Mouse (Mus musculus) lung, embryonic 16.5 days (tissue): ENCODE measurements around the gene Snx4. TPM values are rescaled to one million over a fixed set of nuclear protein-coding genes. Genes with fewer than 3 reads are reported as not detected.

ENCODE experiments used
- ATAC-seq: fragments of 200-750 bp; cut with Nextera tagmentation; 2 replicates; pipeline ENCODE4 v1.8.0; 2017; ENCODE audit warnings: low read depth, mild to moderate bottlenecking, moderate library complexity
- H3K27ac ChIP-seq: fragments of 300-500 bp; sonication (generic); 2 replicates; pipeline ENCODE4 v1.5.1; 2014; ENCODE audit warnings: mild to moderate bottlenecking, control low read depth, low read length
- H3K27me3 ChIP-seq: fragments of 300-500 bp; sonication (generic); 2 replicates; pipeline ENCODE4 v1.6.1; 2014; ENCODE audit warnings: low read depth, low read length, mixed read lengths; ENCODE audit not compliant: control insufficient read depth, insufficient read depth
- H3K36me3 ChIP-seq: fragments of 300-500 bp; sonication (generic); 2 replicates; pipeline ENCODE4 v1.6.1; 2014; ENCODE audit warnings: low read length; ENCODE audit not compliant: control insufficient read depth, insufficient read depth
- H3K4me1 ChIP-seq: fragments of 300-500 bp; sonication (generic); replicated peaks from 2 replicates; pipeline ENCODE4 v1.6.1; 2014; ENCODE audit warnings: low read length, mixed read lengths; ENCODE audit not compliant: control insufficient read depth, insufficient read depth
- H3K4me2 ChIP-seq: fragments of 300-500 bp; sonication (generic); 2 replicates; pipeline ENCODE4 v1.6.1; 2014; ENCODE audit warnings: low read depth, low read length, control low read depth
- H3K4me3 ChIP-seq: fragments of 300-500 bp; sonication (generic); 2 replicates; pipeline ENCODE4 v1.5.1; 2014; ENCODE audit warnings: mild to moderate bottlenecking, low read length, control low read depth
- H3K9ac ChIP-seq: fragments of 300-500 bp; sonication (generic); 2 replicates; pipeline ENCODE4 v1.6.1; 2014; ENCODE audit warnings: low read length, control low read depth
- H3K9me3 ChIP-seq: fragments of 300-500 bp; sonication (generic); 2 replicates; pipeline ENCODE4 v1.6.1; 2016; ENCODE audit warnings: low read length; ENCODE audit not compliant: control insufficient read depth
- WGBS: fragments of 180-500 bp; shearing (Covaris S2); extraction: QIAGEN DNeasy Blood & Tissue Kit; methylation state at CpG from one replicate; pipeline ENCODE4 v1.1.7; 2014; 5-methylcytosine and 5-hydroxymethylcytosine counted together
- polyA plus RNA-seq: library from polyadenylated mRNA; unstranded; fragments of >200 nt; fragmentation: Nextera tagmentation; extraction: Ambion mirVana; gene quantifications from 2 replicates; pipeline ENCODE4 v1.2.1, GENCODE M21; 2015

The Snx4 gene
- polyA plus RNA-seq, 1 experiment from 2014 or later = 127 TPM

GRCm38 (mm10) chr16:33242046-33242445, 9.2 kb upstream of the Snx4 start:
- H3K27me3 ChIP-seq = no peaks in the 10 kb centered on the region
- no peak overlapping the region for H3K4me2 ChIP-seq
- H3K27ac ChIP-seq = no peak overlapping the region
- no peaks in the 10 kb centered on the region for H3K9me3 ChIP-seq
- H3K36me3 ChIP-seq = peaks cover 24% of the 10 kb centered on the region
- no peaks in the 10 kb centered on the region for H3K4me1 ChIP-seq
- H3K4me3 ChIP-seq = no peak overlapping the region
- no peak for ATAC-seq
- WGBS = 69% methylated on average over 6 of the region's 6 CpGs
- H3K9ac ChIP-seq = no peak overlapping the region

GRCm38 (mm10) chr16:33244136-33244691, 7.0 kb upstream of the Snx4 start:
- Histone ChIP-seq H3K9me3 (no peaks in the 10 kb centered on the region), H3K9ac (no peak overlapping the region), H3K4me3 (no peak overlapping the region), H3K36me3 (peaks cover 19% of the 10 kb centered on the region), H3K27me3 (no peaks in the 10 kb centered on the region), H3K27ac (no peak overlapping the region), H3K4me2 (no peak overlapping the region), H3K4me1 (no peaks in the 10 kb centered on the region)
- peak; percentile 21; the same call in 1 of the 2 replicates for ATAC-seq
- 89% methylated on average over 6 of the region's 6 CpGs for WGBS

- Histone ChIP-seq H3K36me3 (peaks cover 16% of the 10 kb centered on the region), H3K4me3 (no peak overlapping the region)
- WGBS = 90% methylated on average over 9 of the region's 9 CpGs
Measured at GRCm38 (mm10) chr16:33244933-33245470, 6.2 kb upstream of the Snx4 start.

GRCm38 (mm10) chr16:33246526-33246925, 4.7 kb upstream of the Snx4 start:
- no peak for ATAC-seq
- no peaks in the 10 kb centered on the region for H3K27me3 ChIP-seq
- H3K4me1 ChIP-seq = peaks cover 4% of the 10 kb centered on the region; the same call in 1 of the 2 replicates
- no peak overlapping the region for H3K4me3 ChIP-seq
- H3K9me3 ChIP-seq = no peaks in the 10 kb centered on the region
- H3K36me3 ChIP-seq = peaks cover 9% of the 10 kb centered on the region
- WGBS = 80% methylated on average over 5 of the region's 5 CpGs
- no peak overlapping the region for H3K9ac ChIP-seq
- no peak overlapping the region for H3K27ac ChIP-seq
- H3K4me2 ChIP-seq = no peak overlapping the region

More at GRCm38 (mm10) chr16:33244933-33245470, 6.2 kb upstream of the Snx4 start:
- H3K27ac ChIP-seq = no peak overlapping the region
- no peak overlapping the region for H3K4me2 ChIP-seq
- no peaks in the 10 kb centered on the region for H3K27me3 ChIP-seq
- no peaks in the 10 kb centered on the region for H3K9me3 ChIP-seq
- ATAC-seq = no peak
- H3K4me1 ChIP-seq = no peaks in the 10 kb centered on the region
- H3K9ac ChIP-seq = no peak overlapping the region

- WGBS = 80% methylated on average over 2 of the region's 2 CpGs
- H3K9ac ChIP-seq = no peak overlapping the region
Measured at GRCm38 (mm10) chr16:33247006-33247405, 4.2 kb upstream of the Snx4 start.

GRCm38 (mm10) chr16:33250651-33251120, 556 bp upstream of the Snx4 start:
- H3K4me3 ChIP-seq = peak overlapping the region; percentile 83
- H3K9ac ChIP-seq = peak overlapping the region; percentile 95
- H3K27ac ChIP-seq = peak overlapping the region; percentile 96
- peak overlapping the region; percentile 64 for H3K4me2 ChIP-seq
- H3K27me3 ChIP-seq = no peaks in the 10 kb centered on the region
- no peaks in the 10 kb centered on the region for H3K36me3 ChIP-seq
- ATAC-seq = peak; percentile 29
- peaks cover 16% of the 10 kb centered on the region for H3K4me1 ChIP-seq
- no peaks in the 10 kb centered on the region for H3K9me3 ChIP-seq
- WGBS = 5% methylated on average over 9 of the region's 9 CpGs

More at GRCm38 (mm10) chr16:33247006-33247405, 4.2 kb upstream of the Snx4 start:
- Histone ChIP-seq H3K4me3 (no peak overlapping the region), H3K27me3 (no peaks in the 10 kb centered on the region), H3K36me3 (peaks cover 6% of the 10 kb centered on the region; the same call in 1 of the 2 replicates), H3K9me3 (no peaks in the 10 kb centered on the region), H3K4me2 (no peak overlapping the region), H3K27ac (no peak overlapping the region), H3K4me1 (peaks cover 4% of the 10 kb centered on the region; the same call in 1 of the 2 replicates)
- ATAC-seq = no peak

GRCm38 (mm10) chr16:33255601-33256000, 4.4 kb downstream of the Snx4 start:
- 57% methylated on average over 7 of the region's 7 CpGs for WGBS
- Histone ChIP-seq H3K9ac (no peak overlapping the region), H3K4me3 (no peak overlapping the region), H3K27ac (peak overlapping the region; percentile 76), H3K27me3 (no peaks in the 10 kb centered on the region), H3K9me3 (no peaks in the 10 kb centered on the region), H3K36me3 (no peaks in the 10 kb centered on the region), H3K4me1 (peaks cover 35% of the 10 kb centered on the region), H3K4me2 (peak overlapping the region; percentile 45)
- peak; percentile 41; the same call in 1 of the 2 replicates for ATAC-seq

GRCm38 (mm10) chr16:33258530-33258929, 7.3 kb downstream of the Snx4 start:
- Histone ChIP-seq H3K27me3 (no peaks in the 10 kb centered on the region), H3K27ac (peak overlapping the region; percentile 48), H3K9ac (no peak overlapping the region), H3K4me3 (no peak overlapping the region), H3K4me1 (peaks cover 44% of the 10 kb centered on the region), H3K36me3 (no peaks in the 10 kb centered on the region), H3K9me3 (no peaks in the 10 kb centered on the region), H3K4me2 (no peak overlapping the region)
- WGBS = 41% methylated on average over 2 of the region's 2 CpGs
- ATAC-seq = no peak

GRCm38 (mm10) chr16:33259824-33260223, 8.6 kb downstream of the Snx4 start:
- Histone ChIP-seq H3K27ac (peak overlapping the region; percentile 21; the same call in 1 of the 2 replicates), H3K9ac (no peak overlapping the region), H3K4me3 (no peak overlapping the region), H3K27me3 (no peaks in the 10 kb centered on the region), H3K4me2 (no peak overlapping the region), H3K36me3 (peaks cover 7% of the 10 kb centered on the region; the same call in 1 of the 2 replicates), H3K4me1 (peaks cover 38% of the 10 kb centered on the region), H3K9me3 (no peaks in the 10 kb centered on the region)
- 76% methylated on average over 3 of the region's 3 CpGs for WGBS
- no peak for ATAC-seq
